Mouse (Mus musculus) left cerebral cortex, postnatal 10 days (tissue): Measurements from ENCODE around the gene Sema6c. TPM values are rescaled to one million over a fixed set of nuclear protein-coding genes. Genes with fewer than 3 reads are reported as not detected.

ENCODE experiments used
- DNase-seq, 2 experiments: peaks; one replicate each; pipeline ENCODE4 v3.0.0; 2021 to 2022; ENCODE audit warnings: low spot score in 2 of 2, mixed read lengths in 1 of 2; ENCODE audit errors: extremely low spot score in 1 of 2
- intact Hi-C: fragments of 180-260 bp; cut with DNase I; formaldehyde crosslinking; loops from one replicate; pipeline ENCODE4 v1.15.1; 2025
- total RNA-seq, 2 experiments: library from RNA; stranded (reverse); gene quantifications; 2 replicates each; pipeline ENCODE4 v1.2.3; 2021

Gene Sema6c
- total RNA-seq, 2 experiments from 2014 or later: 60.5 to 73.6 TPM

- intact Hi-C loops: loop anchor here (5.0 kb wide), 2 partner anchors 77 to 127 kb away; partner anchors contain the start of gene Gabpb2
- no peak for DNase-seq
Observed at GRCm38 (mm10) chr3:95140795-95141194, 19.5 kb upstream of the Sema6c start.

GRCm38 (mm10) chr3:95141474-95141873 lies 18.8 kb upstream of the Sema6c start:
- intact Hi-C loops: loop anchor here (5.0 kb wide), 2 partner anchors 76 to 126 kb away; partner anchors contain the start of gene Gabpb2
- DNase-seq: no peak

- DNase-seq: peak in 1 of 2 experiments; percentile 57
- intact Hi-C loops: loop anchor here (5.0 kb wide), 2 partner anchors 75 to 125 kb away; partner anchors contain the start of gene Gabpb2
Observed at GRCm38 (mm10) chr3:95141952-95142616, 18.2 kb upstream of the Sema6c start, which contains the start of gene Tnfaip8l2. Gene Tnfaip8l2 (minus strand): TSS chr3:95142360.

- peak; percentile 71 to 81 for DNase-seq
- intact Hi-C loops: loop anchor here (5.0 kb wide), 2 partner anchors 75 to 125 kb away; partner anchors contain the start of gene Gabpb2
Observed at GRCm38 (mm10) chr3:95142617-95143011, 17.6 kb upstream of the Sema6c start.

- no peak for DNase-seq
- intact Hi-C loops: no loop called here
Observed at GRCm38 (mm10) chr3:95147924-95148323, 12.3 kb upstream of the Sema6c start.

- intact Hi-C loops: no loop called here
- peak in 1 of 2 experiments; percentile 39 for DNase-seq
Observed at GRCm38 (mm10) chr3:95153874-95154273, 6.4 kb upstream of the Sema6c start.

GRCm38 (mm10) chr3:95159511-95159986 lies 708 bp upstream of the Sema6c start:
- intact Hi-C loops: no loop called here
- DNase-seq: no peak

GRCm38 (mm10) chr3:95161041-95161551 lies 839 bp downstream of the Sema6c start:
- peak in 1 of 2 experiments; percentile 60 for DNase-seq
- intact Hi-C loops: loop anchor here (5.0 kb wide), 2 partner anchors 41 to 56 kb away; partner anchors contain the start of gene Gabpb2

- intact Hi-C loops: loop anchor here (5.0 kb wide), 2 partner anchors 41 to 56 kb away; partner anchors contain the start of gene Gabpb2
- no peak for DNase-seq
Observed at GRCm38 (mm10) chr3:95161618-95162344, 1.5 kb downstream of the Sema6c start.

- intact Hi-C loops: loop anchor here (5.0 kb wide), 2 partner anchors 40 to 55 kb away; partner anchors contain the start of gene Gabpb2
- DNase-seq: no peak
Observed at GRCm38 (mm10) chr3:95162345-95162628, 2.0 kb downstream of the Sema6c start.

GRCm38 (mm10) chr3:95163419-95164255 lies 3.4 kb downstream of the Sema6c start:
- intact Hi-C loops: loop anchor here (5.0 kb wide), 2 partner anchors 39 to 54 kb away; partner anchors contain the start of gene Gabpb2
- peak in 1 of 2 experiments; percentile 32 for DNase-seq

GRCm38 (mm10) chr3:95164256-95164550 lies 3.9 kb downstream of the Sema6c start:
- no peak for DNase-seq
- intact Hi-C loops: loop anchor here (5.0 kb wide), 2 partner anchors 38 to 53 kb away; partner anchors contain the start of gene Gabpb2

- no peak for DNase-seq
- intact Hi-C loops: loop anchor here (5.0 kb wide), 2 partner anchors 37 to 52 kb away; partner anchors contain the start of gene Gabpb2
Observed at GRCm38 (mm10) chr3:95164840-95165239, 4.6 kb downstream of the Sema6c start.

GRCm38 (mm10) chr3:95169996-95170395 lies 9.7 kb downstream of the Sema6c start:
- intact Hi-C loops: no loop called here
- DNase-seq: no peak

GRCm38 (mm10) chr3:95171105-95171504 lies 10.8 kb downstream of the Sema6c start:
- intact Hi-C loops: no loop called here
- DNase-seq: no peak

- DNase-seq: no peak
Observed at GRCm38 (mm10) chr3:95172526-95173255, 12.4 kb downstream of the Sema6c start.

GRCm38 (mm10) chr3:95173256-95173949 lies 13.1 kb downstream of the Sema6c start:
- peak in 1 of 2 experiments; percentile 52 for DNase-seq
- intact Hi-C loops: no loop called here

More at GRCm38 (mm10) chr3:95172526-95173255, 12.4 kb downstream of the Sema6c start:
- intact Hi-C loops: no loop called here
